Comparison of ENCODE assay signal across 11 mouse cellular contexts in genomic region chr1:143709966-143710626, GRCm38 (mm10). TPM values are rescaled to one million over a fixed set of nuclear protein-coding genes. Genes with fewer than 3 reads are reported as not detected.
DNase-seq lines count a peak whose midpoint lies in the region; ATAC-seq and TF ChIP-seq lines count a peak whose summit lies in the region.
"Had no signal": no experiment of that assay in that cellular context is flagged by ENCODE, and none has a peak within 500 bp of the region (broad histone marks: within the 10 kb centered on the region; RNA-seq: fewer than 3 reads in every experiment).

No protein-coding gene starts in this region.

- no peak overlapping the region for H3K4me3 ChIP-seq in heart, embryonic 10.5 days
- no peak overlapping the region for H3K4me3 ChIP-seq in heart, adult 2 months
- H3K4me3 ChIP-seq in bone marrow, adult 2 months (replicated peaks; ENCODE audit: control insufficient read depth, low read depth, low read length) = peak overlapping the region; percentile 22
- H3K4me3 ChIP-seq in forebrain, embryonic 15.5 days = no peak overlapping the region
- no peak overlapping the region for H3K4me3 ChIP-seq in liver, embryonic 16.5 days (ENCODE audit: low read depth, low read length)
- H3K4me3 ChIP-seq in kidney, embryonic 16.5 days (ENCODE audit: low read length) = no peak overlapping the region
- H3K4me3 ChIP-seq: hindbrain, embryonic 15.5 days had no signal

- ATAC-seq in forebrain, embryonic 15.5 days (replicated peaks) = peak; percentile 99
- peak; percentile 70; the same call in 1 of the 2 replicates for ATAC-seq in liver, embryonic 16.5 days (ENCODE audit: low read depth)
- no peak for ATAC-seq in kidney, embryonic 16.5 days (ENCODE audit: low FRiP score, low TSS enrichment)

- WGBS in heart, embryonic 10.5 days = 72% methylated on average over 7 of the region's 7 CpGs
- 72% methylated on average over 7 of the region's 7 CpGs for WGBS in heart, adult 2 months
- 45% methylated on average over 7 of the region's 7 CpGs for WGBS in bone marrow, adult 2 months
- WGBS in forebrain, embryonic 15.5 days = 46% methylated on average over 7 of the region's 7 CpGs
- 56% methylated on average over 7 of the region's 7 CpGs for WGBS in liver, embryonic 16.5 days (ENCODE audit: insufficient replicate concordance)
- 81% methylated on average over 7 of the region's 7 CpGs for WGBS in kidney, embryonic 16.5 days

- no peak overlapping the region for H3K4me2 ChIP-seq in forebrain, embryonic 15.5 days (replicated peaks)
- H3K4me2 ChIP-seq in liver, embryonic 16.5 days (ENCODE audit: low read depth, low read length) = no peak overlapping the region
- no peak overlapping the region for H3K4me2 ChIP-seq in kidney, embryonic 16.5 days (replicated peaks; ENCODE audit: low read depth, low read length)
- H3K4me2 ChIP-seq: hindbrain, embryonic 15.5 days had no signal

- intact Hi-C loops in heart, adult 2 months (cut with DNase I) = no loop called here

- H3K27ac ChIP-seq in heart, embryonic 10.5 days = peak overlapping the region; percentile 57; the same call in 1 of the 2 replicates
- no peak overlapping the region for H3K27ac ChIP-seq in heart, adult 2 months
- peak overlapping the region; percentile 79 for H3K27ac ChIP-seq in bone marrow, adult 2 months (ENCODE audit: control insufficient read depth, insufficient read depth, low read depth, low read length, poor library complexity)
- H3K27ac ChIP-seq in forebrain, embryonic 15.5 days (replicated peaks) = peak overlapping the region; percentile 74
- no peak overlapping the region for H3K27ac ChIP-seq in liver, embryonic 16.5 days (ENCODE audit: low read length)
- no peak overlapping the region for H3K27ac ChIP-seq in kidney, embryonic 16.5 days (ENCODE audit: low read length)
- H3K27ac ChIP-seq: hindbrain, embryonic 15.5 days had no signal

- TF ChIP-seq CTCF in heart, adult 2 months (IDR thresholded peaks at IDR 0.05) = no peak
- no peak for TF ChIP-seq CTCF in bone marrow, adult 2 months (IDR thresholded peaks at IDR 0.05; ENCODE audit: control insufficient read depth, insufficient read depth, low read length)

- no peak for TF ChIP-seq EP300 in heart, adult 2 months (IDR thresholded peaks at IDR 0.05; ENCODE audit: insufficient read depth, low read depth, low read length)

- H3K27me3 ChIP-seq in heart, embryonic 10.5 days (ENCODE audit: insufficient read depth, poor library complexity, severe bottlenecking) = no peaks in the 10 kb centered on the region
- H3K27me3 ChIP-seq in heart, adult 2 months (ENCODE audit: control insufficient read depth, insufficient read depth, low read length) = no peaks in the 10 kb centered on the region
- H3K27me3 ChIP-seq in forebrain, embryonic 15.5 days = no peaks in the 10 kb centered on the region
- H3K27me3 ChIP-seq in liver, embryonic 16.5 days (ENCODE audit: control insufficient read depth, insufficient read depth, low read depth, low read length) = no peaks in the 10 kb centered on the region
- H3K27me3 ChIP-seq in kidney, embryonic 16.5 days (ENCODE audit: insufficient read depth, low read length) = no peaks in the 10 kb centered on the region
- H3K27me3 ChIP-seq: hindbrain, embryonic 15.5 days had no signal

- TF ChIP-seq POLR2A in heart, adult 2 months (IDR thresholded peaks at IDR 0.05; ENCODE audit: insufficient read depth, low read depth, low read length) = no peak
- TF ChIP-seq POLR2A in bone marrow, adult 2 months (IDR thresholded peaks at IDR 0.05; ENCODE audit: borderline replicate concordance, control insufficient read depth, low read depth, low read length) = no peak

- peaks cover 9% of the 10 kb centered on the region for H3K4me1 ChIP-seq in heart, embryonic 10.5 days
- no peaks in the 10 kb centered on the region for H3K4me1 ChIP-seq in heart, adult 2 months (ENCODE audit: control insufficient read depth, insufficient read depth, low read length)
- H3K4me1 ChIP-seq in bone marrow, adult 2 months (ENCODE audit: control insufficient read depth, insufficient read depth, low read length) = peaks cover 2% of the 10 kb centered on the region; the same call in 1 of the 2 replicates
- no peaks in the 10 kb centered on the region for H3K4me1 ChIP-seq in forebrain, embryonic 15.5 days
- H3K4me1 ChIP-seq in liver, embryonic 16.5 days (ENCODE audit: control insufficient read depth, low read depth, low read length) = peaks cover 3% of the 10 kb centered on the region; the same call in 1 of the 2 replicates
- H3K4me1 ChIP-seq in kidney, embryonic 16.5 days (ENCODE audit: insufficient read depth, low read length) = no peaks in the 10 kb centered on the region
- H3K4me1 ChIP-seq: hindbrain, embryonic 15.5 days had no signal

- H3K9me3 ChIP-seq in heart, embryonic 10.5 days = no peaks in the 10 kb centered on the region
- no peaks in the 10 kb centered on the region for H3K9me3 ChIP-seq in forebrain, embryonic 15.5 days
- no peaks in the 10 kb centered on the region for H3K9me3 ChIP-seq in liver, embryonic 16.5 days (replicated peaks; ENCODE audit: control insufficient read depth, low read length)
- no peaks in the 10 kb centered on the region for H3K9me3 ChIP-seq in kidney, embryonic 16.5 days (ENCODE audit: low read length)
- H3K9me3 ChIP-seq: hindbrain, embryonic 15.5 days had no signal

- DNase-seq in heart, embryonic 10.5 days (ENCODE audit: low spot score) = no peak
- no peak for DNase-seq in heart, adult 2 months
- DNase-seq in gastrocnemius, adult 18-20 months (ENCODE audit: low spot score) = no peak
- no peak for DNase-seq in kidney, postnatal 10 days
- DNase-seq: adrenal gland, postnatal 25 days; gastrocnemius, postnatal 10 days had no signal

- H3K79me2 ChIP-seq in heart, adult 2 months (replicated peaks; ENCODE audit: control insufficient read depth, insufficient read depth, low read length) = no peaks in the 10 kb centered on the region

- H3K9ac ChIP-seq in heart, adult 2 months (ENCODE audit: low read depth, low read length) = no peak overlapping the region
- H3K9ac ChIP-seq in forebrain, embryonic 15.5 days (replicated peaks) = no peak overlapping the region
- no peak overlapping the region for H3K9ac ChIP-seq in liver, embryonic 16.5 days (ENCODE audit: low read depth, low read length)
- no peak overlapping the region for H3K9ac ChIP-seq in kidney, embryonic 16.5 days (replicated peaks; ENCODE audit: low read length)
- H3K9ac ChIP-seq: hindbrain, embryonic 15.5 days had no signal

- H3K36me3 ChIP-seq in heart, embryonic 10.5 days = no peaks in the 10 kb centered on the region
- H3K36me3 ChIP-seq in heart, adult 2 months (ENCODE audit: control insufficient read depth, insufficient read depth, low read length) = no peaks in the 10 kb centered on the region
- H3K36me3 ChIP-seq in forebrain, embryonic 15.5 days = no peaks in the 10 kb centered on the region
- no peaks in the 10 kb centered on the region for H3K36me3 ChIP-seq in liver, embryonic 16.5 days (ENCODE audit: control insufficient read depth, insufficient read depth)
- H3K36me3 ChIP-seq in kidney, embryonic 16.5 days (ENCODE audit: insufficient read depth, low read length) = no peaks in the 10 kb centered on the region
- H3K36me3 ChIP-seq: hindbrain, embryonic 15.5 days had no signal

RNA-seq across cellular contexts. Expression of gene Glrx2, which starts 6.0 kb away (rescaled TPM):
- polyA plus RNA-seq in heart, embryonic 10.5 days (2016; fragmentation: Nextera tagmentation; extraction: Ambion mirVana) = 81.4 and 85.2 TPM in 2 replicates
- 10 to 100 TPM; 68.6 to 77.1 TPM for total RNA-seq in heart, adult 2 months (2021)
- 18.2 and 33.0 TPM in 2 replicates for polyA plus RNA-seq in heart, adult 2 months (2012; rRNA removed)
- 37.9 and 59.9 TPM in 2 replicates for polyA plus RNA-seq in bone marrow, adult 2 months (2011; ENCODE audit: insufficient read depth, insufficient read length, low replicate concordance, missing spikeins)
- polyA plus RNA-seq in forebrain, embryonic 15.5 days (2015; fragmentation: Nextera tagmentation; extraction: Ambion mirVana) = 177 TPM in 2 replicates
- polyA plus RNA-seq in liver, embryonic 16.5 days (2015; fragmentation: Nextera tagmentation; extraction: Ambion mirVana) = 43.6 and 46.2 TPM in 2 replicates
- total RNA-seq in gastrocnemius, adult 18-20 months (2021) = 10 to 100 TPM; 69.4 to 77.9 TPM
- polyA plus RNA-seq in kidney, embryonic 16.5 days (2015; fragmentation: Nextera tagmentation; extraction: Ambion mirVana) = 76.0 and 85.4 TPM in 2 replicates

RNA-seq across cellular contexts. Expression of gene Cdc73, which starts 7.4 kb away (rescaled TPM):
- 25.2 and 31.7 TPM in 2 replicates for polyA plus RNA-seq in heart, embryonic 10.5 days (2016; fragmentation: Nextera tagmentation; extraction: Ambion mirVana)
- 10 to 100 TPM; 49.2 to 57.9 TPM for total RNA-seq in heart, adult 2 months (2021)
- polyA plus RNA-seq in heart, adult 2 months (2012; rRNA removed) = 2.8 and 7.6 TPM in 2 replicates
- polyA plus RNA-seq in bone marrow, adult 2 months (2011; ENCODE audit: insufficient read depth, insufficient read length, low replicate concordance, missing spikeins) = 17.6 and 31.6 TPM in 2 replicates
- 25.8 and 31.0 TPM in 2 replicates for polyA plus RNA-seq in forebrain, embryonic 15.5 days (2015; fragmentation: Nextera tagmentation; extraction: Ambion mirVana)
- 3.9 and 4.7 TPM in 2 replicates for polyA plus RNA-seq in liver, embryonic 16.5 days (2015; fragmentation: Nextera tagmentation; extraction: Ambion mirVana)
- 10 to 100 TPM; 47.1 to 54.6 TPM for total RNA-seq in gastrocnemius, adult 18-20 months (2021)
- 11.5 and 18.5 TPM in 2 replicates for polyA plus RNA-seq in kidney, embryonic 16.5 days (2015; fragmentation: Nextera tagmentation; extraction: Ambion mirVana)

Comparison
In these comparisons a context has a peak if more than half of its experiments do, and no peak if none do; other contexts are left out.
1. H3K27ac ChIP-seq: peak in heart, embryonic 10.5 days (single experiment), bone marrow, adult 2 months (single experiment) and forebrain, embryonic 15.5 days (single experiment); none in heart, adult 2 months (single experiment), liver, embryonic 16.5 days (single experiment) and kidney, embryonic 16.5 days (single experiment).